Mouse (Mus musculus): ENCODE measurements at regions not wholly inside any gene's neighbourhood (a gene's known extent, or its start where the extent isn't known, plus 50 kb on each side); places are given as distances from the start of the nearest gene placed in this dataset.

- TF ChIP-seq CHD2 (IDR thresholded peaks at IDR 0.05; ENCODE audit: low read length) (no peak), EP300 (IDR thresholded peaks at IDR 0.05; ENCODE audit: low read length) (no peak), CTCF (conservative IDR thresholded peaks at IDR 0.05 in 1 of 2, IDR thresholded peaks at IDR 0.05 in 1 of 2; ENCODE audit: low read depth in 2 of 2, low read length in 2 of 2) (no peak), MAFK (IDR thresholded peaks at IDR 0.05; ENCODE audit: insufficient replicate concordance, low read length) (no peak), POLR2A (IDR thresholded peaks at IDR 0.05; ENCODE audit: low read depth, low read length) (no peak), HCFC1 (IDR thresholded peaks at IDR 0.05; ENCODE audit: low read depth, low read length) (no peak), ZC3H11A (IDR thresholded peaks at IDR 0.05; ENCODE audit: low read depth, low read length) (no peak), CHD1 (IDR thresholded peaks at IDR 0.05; ENCODE audit: low read depth, low read length) (no peak)
Observed at GRCm38 (mm10) chr8:126873306-126873705, 72.3 kb downstream of the Tomm20 start.
